Mouse (Mus musculus): ENCODE measurements around the gene BC107364. TPM values are rescaled to one million over a fixed set of nuclear protein-coding genes. Genes with fewer than 3 reads are reported as not detected.
A peak's percentile ranks its signal among the peaks of the same experiment; 100 is the strongest.
"Not testable (repeated sequence)": the region's sequence is repeated elsewhere in the genome, so short reads cannot be mapped to it uniquely, and the experiment has no call there.

BC107364 gene
- polyA plus RNA-seq, 1 experiment, result 0.09 TPM

DNA sequence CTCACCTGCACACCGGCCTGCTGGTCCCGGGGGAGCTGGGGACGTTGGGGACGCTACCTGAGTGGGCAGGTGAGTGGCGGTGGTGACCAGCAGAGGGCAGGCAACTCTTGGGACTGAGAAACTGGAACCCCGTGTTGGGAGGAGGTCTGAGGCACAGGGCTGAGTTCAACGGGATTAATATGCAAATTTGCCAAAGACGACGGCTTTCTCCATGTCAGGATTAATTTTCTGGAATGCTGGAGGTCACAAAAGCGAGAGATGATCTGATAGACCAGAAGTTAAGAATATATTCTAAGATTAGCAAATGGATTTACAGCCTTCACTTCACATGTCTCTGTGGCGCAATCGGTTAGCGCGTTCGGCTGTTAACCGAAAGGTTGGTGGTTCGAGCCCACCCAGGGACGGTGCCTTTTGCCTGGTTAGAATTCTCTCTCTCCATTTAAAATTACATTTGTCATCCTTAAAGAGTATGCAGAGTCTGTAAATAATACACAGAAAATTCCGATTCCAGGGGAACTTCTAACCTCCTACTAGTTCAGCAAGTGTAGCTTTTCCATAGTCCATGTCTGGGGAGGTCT is 45.4 kb upstream of the BC107364 start:
- peak; percentile 74; the same call in 1 of the 2 replicates for TF ChIP-seq CTCF (IDR thresholded peaks at IDR 0.05; ENCODE audit: borderline replicate concordance, control insufficient read depth, extremely low read depth, insufficient read depth, low read length, poor library complexity)
- no peak for TF ChIP-seq POLR2A (IDR thresholded peaks at IDR 0.05; ENCODE audit: control insufficient read depth, extremely low read depth, insufficient read depth, low read length, poor library complexity)
- peak overlapping the region; percentile 36 for H3K4me3 ChIP-seq (ENCODE audit: control insufficient read depth, insufficient read depth, low read length)
- H3K27me3 ChIP-seq (ENCODE audit: control insufficient read depth, insufficient read depth, low read length), result no peaks in the 10 kb centered on the region
- H3K27ac ChIP-seq (ENCODE audit: control insufficient read depth, insufficient read depth, low read length), result no peak overlapping the region
- 2% methylated on average over 19 of the region's 19 CpGs for WGBS
- peak; percentile 77 for DNase-seq
- peaks cover 4% of the 10 kb centered on the region for H3K4me1 ChIP-seq (replicated peaks; ENCODE audit: control insufficient read depth, insufficient read depth, low read length)
- H3K36me3 ChIP-seq (ENCODE audit: control insufficient read depth, insufficient read depth, low read length), result no peaks in the 10 kb centered on the region

- H3K36me3 ChIP-seq (ENCODE audit: control insufficient read depth, insufficient read depth, low read length); H3K27me3 ChIP-seq (ENCODE audit: control insufficient read depth, insufficient read depth, low read length); H3K4me1 ChIP-seq (replicated peaks; ENCODE audit: control insufficient read depth, insufficient read depth, low read length); DNase-seq; H3K27ac ChIP-seq (ENCODE audit: control insufficient read depth, insufficient read depth, low read length); H3K4me3 ChIP-seq (ENCODE audit: control insufficient read depth, insufficient read depth, low read length): not testable (repeated sequence)
- WGBS, result 82% methylated on average over 14 of the region's 14 CpGs
These were observed 44.6 kb upstream of the BC107364 start for GRCm38 (mm10) chr3:96496620-96497275.

DNA sequence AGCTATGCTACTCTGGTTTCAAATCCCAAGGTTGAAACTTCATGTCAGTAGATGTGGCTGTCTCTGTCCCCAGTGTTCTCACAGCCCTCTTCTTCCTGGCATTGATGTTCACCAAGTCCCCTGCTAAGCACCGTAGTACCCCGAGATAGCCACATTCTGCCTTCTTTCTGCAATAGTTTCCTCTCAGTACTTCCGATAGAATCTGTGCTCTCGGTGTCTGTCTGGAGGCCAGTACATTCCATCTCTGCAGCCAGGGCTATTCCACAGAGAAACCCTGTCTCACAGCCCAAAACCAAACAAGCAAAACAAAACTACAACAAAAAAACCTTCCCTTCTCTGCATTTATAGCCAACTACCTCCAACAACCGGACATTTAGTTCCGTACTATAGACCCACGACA is 44.1 kb upstream of the BC107364 start:
- no peak for DNase-seq
- WGBS, result 93% methylated on average over 7 of the region's 7 CpGs
- Histone ChIP-seq H3K27me3 (ENCODE audit: control insufficient read depth, insufficient read depth, low read length) (no peaks in the 10 kb centered on the region), H3K27ac (ENCODE audit: control insufficient read depth, insufficient read depth, low read length) (no peak overlapping the region), H3K36me3 (ENCODE audit: control insufficient read depth, insufficient read depth, low read length) (no peaks in the 10 kb centered on the region), H3K4me1 (replicated peaks; ENCODE audit: control insufficient read depth, insufficient read depth, low read length) (peaks cover 4% of the 10 kb centered on the region), H3K4me3 (ENCODE audit: control insufficient read depth, insufficient read depth, low read length) (no peak overlapping the region)
- TF ChIP-seq POLR2A (IDR thresholded peaks at IDR 0.05; ENCODE audit: control insufficient read depth, extremely low read depth, insufficient read depth, low read length, poor library complexity), result no peak
- TF ChIP-seq CTCF (IDR thresholded peaks at IDR 0.05; ENCODE audit: borderline replicate concordance, control insufficient read depth, extremely low read depth, insufficient read depth, low read length, poor library complexity), result no peak

GRCm38 (mm10) chr3:96495490-96496210 is 43.5 kb upstream of the BC107364 start:
- no peak overlapping the region for H3K27ac ChIP-seq (ENCODE audit: control insufficient read depth, insufficient read depth, low read length)
- H3K36me3 ChIP-seq (ENCODE audit: control insufficient read depth, insufficient read depth, low read length), result no peaks in the 10 kb centered on the region
- TF ChIP-seq POLR2A (IDR thresholded peaks at IDR 0.05; ENCODE audit: control insufficient read depth, extremely low read depth, insufficient read depth, low read length, poor library complexity) (no peak), CTCF (IDR thresholded peaks at IDR 0.05; ENCODE audit: borderline replicate concordance, control insufficient read depth, extremely low read depth, insufficient read depth, low read length, poor library complexity) (no peak)
- WGBS, result 100% methylated on average over 1 of the region's 1 CpGs
- H3K4me3 ChIP-seq (ENCODE audit: control insufficient read depth, insufficient read depth, low read length), result no peak overlapping the region
- H3K4me1 ChIP-seq (replicated peaks; ENCODE audit: control insufficient read depth, insufficient read depth, low read length), result peaks cover 4% of the 10 kb centered on the region
- H3K27me3 ChIP-seq (ENCODE audit: control insufficient read depth, insufficient read depth, low read length), result no peaks in the 10 kb centered on the region
- DNase-seq, result no peak

- Histone ChIP-seq H3K4me3 (ENCODE audit: control insufficient read depth, insufficient read depth, low read length) (no peak overlapping the region), H3K4me1 (replicated peaks; ENCODE audit: control insufficient read depth, insufficient read depth, low read length) (peaks cover 4% of the 10 kb centered on the region), H3K36me3 (ENCODE audit: control insufficient read depth, insufficient read depth, low read length) (no peaks in the 10 kb centered on the region), H3K27ac (ENCODE audit: control insufficient read depth, insufficient read depth, low read length) (no peak overlapping the region), H3K27me3 (ENCODE audit: control insufficient read depth, insufficient read depth, low read length) (no peaks in the 10 kb centered on the region)
- DNase-seq, result no peak
- WGBS, result 98% methylated on average over 3 of the region's 3 CpGs
- no peak for TF ChIP-seq CTCF (IDR thresholded peaks at IDR 0.05; ENCODE audit: borderline replicate concordance, control insufficient read depth, extremely low read depth, insufficient read depth, low read length, poor library complexity)
These were observed 42.8 kb upstream of the BC107364 start for GRCm38 (mm10) chr3:96494912-96495311.

DNA sequence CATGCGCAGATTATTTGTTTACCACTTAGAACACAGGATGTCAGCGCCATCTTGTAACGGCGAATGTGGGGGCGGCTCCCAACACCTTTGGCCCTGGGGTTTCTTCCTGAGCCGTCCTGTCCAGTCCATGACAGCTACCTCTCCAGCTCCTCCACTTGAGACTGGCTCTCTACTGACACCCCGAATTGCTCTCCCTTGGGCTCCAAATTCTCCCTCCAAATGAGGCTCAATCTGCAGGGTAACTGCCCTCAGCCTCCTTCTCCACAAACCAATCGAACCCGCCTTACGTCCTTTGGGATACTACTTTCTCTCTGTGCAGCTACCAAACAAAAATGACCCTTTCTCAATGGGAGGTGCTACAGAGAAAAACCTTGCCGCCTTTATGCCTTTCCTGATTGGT is 42.4 kb upstream of the BC107364 start:
- H3K4me3 ChIP-seq (ENCODE audit: control insufficient read depth, insufficient read depth, low read length); H3K4me1 ChIP-seq (replicated peaks; ENCODE audit: control insufficient read depth, insufficient read depth, low read length); H3K36me3 ChIP-seq (ENCODE audit: control insufficient read depth, insufficient read depth, low read length); H3K27me3 ChIP-seq (ENCODE audit: control insufficient read depth, insufficient read depth, low read length); DNase-seq; H3K27ac ChIP-seq (ENCODE audit: control insufficient read depth, insufficient read depth, low read length): not testable (repeated sequence)
- 97% methylated on average over 7 of the region's 11 CpGs for WGBS

DNA sequence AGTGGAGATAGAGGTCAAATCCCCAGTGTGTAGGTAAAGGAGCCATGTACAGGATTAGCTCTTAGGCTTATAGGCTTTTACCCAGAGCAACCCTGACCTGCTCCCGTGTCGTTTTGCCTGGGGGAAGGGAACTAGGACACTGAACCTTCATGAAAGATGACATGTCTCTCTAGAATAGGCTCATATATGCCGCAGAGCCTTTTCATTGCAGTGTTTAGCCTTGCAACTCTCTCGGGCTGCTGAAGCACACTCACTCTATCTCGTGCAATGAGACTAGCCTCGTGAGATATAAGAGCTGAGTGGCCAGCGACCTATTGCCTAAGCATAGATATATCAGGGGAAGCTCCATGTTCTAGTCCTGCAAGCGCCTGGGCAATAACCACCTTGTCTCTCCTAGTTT is 37.5 kb upstream of the BC107364 start:
- not testable (repeated sequence) for H3K4me3 ChIP-seq (ENCODE audit: control insufficient read depth, insufficient read depth, low read length); H3K27me3 ChIP-seq (ENCODE audit: control insufficient read depth, insufficient read depth, low read length); H3K4me1 ChIP-seq (replicated peaks; ENCODE audit: control insufficient read depth, insufficient read depth, low read length); DNase-seq; H3K36me3 ChIP-seq (ENCODE audit: control insufficient read depth, insufficient read depth, low read length)
- WGBS, result 72% methylated on average over 7 of the region's 8 CpGs
- H3K27ac ChIP-seq (ENCODE audit: control insufficient read depth, insufficient read depth, low read length), result peak overlapping the region; percentile 94

DNA sequence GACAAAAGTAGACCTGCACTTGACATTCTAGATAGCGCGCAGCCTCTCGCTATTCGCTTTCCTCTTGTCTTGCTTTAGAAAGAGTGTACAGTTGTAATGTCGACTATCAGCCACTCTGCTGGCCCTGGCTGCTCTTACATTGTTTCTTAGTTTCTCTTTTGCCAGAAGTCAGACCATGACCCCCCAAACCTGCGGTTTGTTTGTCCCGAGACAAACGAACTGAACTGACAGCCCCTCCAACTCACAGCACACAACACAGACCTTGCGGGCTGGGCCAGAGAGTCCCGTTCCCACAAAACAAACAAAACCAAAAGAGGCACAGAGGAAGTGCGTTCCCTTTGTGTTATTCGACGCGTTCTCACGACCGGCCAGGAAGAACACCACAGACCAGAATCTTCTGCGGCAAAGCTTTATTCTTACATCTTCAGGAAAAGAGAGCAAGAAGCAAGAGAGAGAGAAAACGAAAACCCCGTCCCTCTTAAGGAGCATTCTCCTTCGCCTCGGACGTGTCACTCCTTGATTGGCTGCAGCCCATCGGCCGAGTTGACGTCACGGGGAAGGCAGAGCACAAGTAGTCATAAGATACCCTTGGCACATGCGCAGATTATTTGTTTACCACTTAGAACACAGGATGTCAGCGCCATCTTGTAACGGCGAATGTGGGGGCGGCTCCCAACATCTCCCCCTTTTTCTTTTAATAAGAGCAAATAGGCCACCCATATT is 37.0 kb upstream of the BC107364 start:
- H3K36me3 ChIP-seq (ENCODE audit: control insufficient read depth, insufficient read depth, low read length); H3K27me3 ChIP-seq (ENCODE audit: control insufficient read depth, insufficient read depth, low read length); DNase-seq; H3K4me1 ChIP-seq (replicated peaks; ENCODE audit: control insufficient read depth, insufficient read depth, low read length): not testable (repeated sequence)
- H3K4me3 ChIP-seq (ENCODE audit: control insufficient read depth, insufficient read depth, low read length), result peak overlapping the region; percentile 50
- 0% methylated on average over 9 of the region's 31 CpGs for WGBS
- H3K27ac ChIP-seq (ENCODE audit: control insufficient read depth, insufficient read depth, low read length), result peak overlapping the region; percentile 93

DNA sequence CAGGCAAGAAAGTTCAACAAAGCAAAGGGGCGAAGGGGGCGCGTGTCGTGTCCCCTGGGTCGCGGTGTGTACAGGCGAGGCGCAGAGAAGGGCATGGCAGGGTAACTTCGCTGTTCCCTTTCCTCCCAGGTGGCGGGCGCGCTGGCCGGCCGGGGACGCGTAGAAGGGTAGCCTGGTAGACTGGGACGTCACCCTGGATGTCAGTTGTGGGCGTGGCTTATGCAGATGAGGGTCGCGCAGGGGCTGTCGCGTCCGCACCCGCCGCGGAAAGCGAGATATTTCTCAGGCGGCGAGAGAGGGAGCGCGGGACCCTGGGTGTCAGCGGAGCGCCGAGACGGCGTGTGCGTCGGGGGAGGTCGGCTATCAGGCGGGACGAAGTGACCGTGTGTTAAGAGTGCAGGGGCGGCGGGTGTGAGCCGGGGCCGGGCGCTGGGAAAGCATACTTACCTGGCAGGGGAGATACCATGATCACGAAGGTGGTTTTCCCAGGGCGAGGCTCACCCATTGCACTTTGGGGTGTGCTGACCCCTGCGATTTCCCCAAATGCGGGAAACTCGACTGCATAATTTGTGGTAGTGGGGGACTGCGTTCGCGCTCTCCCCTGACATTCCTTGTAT is 36.3 kb upstream of the BC107364 start:
- peak overlapping the region; percentile 98 for H3K27ac ChIP-seq (ENCODE audit: control insufficient read depth, insufficient read depth, low read length)
- H3K36me3 ChIP-seq (ENCODE audit: control insufficient read depth, insufficient read depth, low read length); DNase-seq; H3K27me3 ChIP-seq (ENCODE audit: control insufficient read depth, insufficient read depth, low read length); H3K4me1 ChIP-seq (replicated peaks; ENCODE audit: control insufficient read depth, insufficient read depth, low read length): not testable (repeated sequence)
- WGBS, result 2% methylated on average over 6 of the region's 55 CpGs
- peak overlapping the region; percentile 42 for H3K4me3 ChIP-seq (ENCODE audit: control insufficient read depth, insufficient read depth, low read length)

Measured in thymus, adult 2 months (tissue).